17 mouse cellular contexts compared by ENCODE assay signal in the genomic region with DNA sequence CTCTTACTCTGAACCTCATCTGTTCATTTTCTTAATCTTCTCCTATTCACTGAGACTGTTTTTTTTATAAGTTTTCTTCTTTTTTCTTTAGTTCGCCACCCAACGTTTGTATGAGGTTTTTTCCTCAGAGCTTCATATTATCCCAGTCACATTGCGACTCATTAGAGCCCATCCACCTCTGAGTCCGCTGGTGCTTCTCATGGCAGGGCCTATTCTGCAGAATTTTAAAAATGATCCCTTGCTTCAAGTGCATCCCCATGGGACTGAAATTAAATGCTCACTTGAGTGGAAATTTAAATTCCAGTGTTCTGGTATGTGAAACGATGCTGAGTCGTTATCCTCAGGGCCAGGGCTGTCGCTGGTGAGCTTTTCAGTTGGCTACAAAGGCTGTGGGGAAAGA.
DNase-seq lines count a peak whose midpoint lies in the region; ATAC-seq and TF ChIP-seq lines count a peak whose summit lies in the region.
"Had no signal": no experiment of that assay in that cellular context is flagged by ENCODE, and none has a peak within 500 bp of the region (broad histone marks: within the 10 kb centered on the region; RNA-seq: fewer than 3 reads in every experiment).

No protein-coding gene starts in this region.

- no peaks in the 10 kb centered on the region for H3K27me3 ChIP-seq in forebrain, embryonic 12.5 days
- no peaks in the 10 kb centered on the region for H3K27me3 ChIP-seq in hindbrain, embryonic 15.5 days
- no peaks in the 10 kb centered on the region for H3K27me3 ChIP-seq in midbrain, embryonic 15.5 days (replicated peaks)
- H3K27me3 ChIP-seq: intestine, embryonic 15.5 days; limb, embryonic 15.5 days had no signal

- no peaks in the 10 kb centered on the region for H3K36me3 ChIP-seq in forebrain, embryonic 12.5 days (replicated peaks)
- no peaks in the 10 kb centered on the region for H3K36me3 ChIP-seq in hindbrain, embryonic 15.5 days
- no peaks in the 10 kb centered on the region for H3K36me3 ChIP-seq in midbrain, embryonic 15.5 days (replicated peaks)
- H3K36me3 ChIP-seq: intestine, embryonic 15.5 days; limb, embryonic 15.5 days had no signal

- intact Hi-C loops in left cerebral cortex, postnatal 36 days (cut with DNase I): loop anchor here (10.0 kb wide), 1 partner anchor 189 kb away; no protein-coding TSS in a partner anchor

- H3K4me1 ChIP-seq in forebrain, embryonic 12.5 days: peaks cover 14% of the 10 kb centered on the region
- H3K4me1 ChIP-seq in hindbrain, embryonic 15.5 days (replicated peaks): peaks cover 19% of the 10 kb centered on the region
- H3K4me1 ChIP-seq in midbrain, embryonic 15.5 days: peaks cover 21% of the 10 kb centered on the region
- H3K4me1 ChIP-seq: intestine, embryonic 15.5 days; limb, embryonic 15.5 days had no signal

- H3K4me2 ChIP-seq in forebrain, embryonic 12.5 days: 0 out of 2 replicates have a peak overlapping the region, but pooled peaks have one; percentile 30
- peak overlapping the region; percentile 15 for H3K4me2 ChIP-seq in hindbrain, embryonic 15.5 days
- H3K4me2 ChIP-seq in midbrain, embryonic 15.5 days: no peak overlapping the region
- H3K4me2 ChIP-seq: intestine, embryonic 15.5 days; limb, embryonic 15.5 days had no signal

- no peaks in the 10 kb centered on the region for H3K9me3 ChIP-seq in forebrain, embryonic 12.5 days
- no peaks in the 10 kb centered on the region for H3K9me3 ChIP-seq in hindbrain, embryonic 15.5 days
- no peaks in the 10 kb centered on the region for H3K9me3 ChIP-seq in midbrain, embryonic 15.5 days
- H3K9me3 ChIP-seq: intestine, embryonic 15.5 days; limb, embryonic 15.5 days had no signal

- TF ChIP-seq CTCF in brain, embryonic 14.5 days (IDR thresholded peaks at IDR 0.05; ENCODE audit: borderline replicate concordance, extremely low read depth, insufficient read depth, insufficient read length): no peak

- H3K9ac ChIP-seq in forebrain, embryonic 12.5 days: no peak overlapping the region
- H3K9ac ChIP-seq in hindbrain, embryonic 15.5 days: no peak overlapping the region
- H3K9ac ChIP-seq in midbrain, embryonic 15.5 days: no peak overlapping the region
- H3K9ac ChIP-seq: intestine, embryonic 15.5 days; limb, embryonic 15.5 days; liver, postnatal 0 days had no signal

- no peak for TF ChIP-seq POLR2A in brain, embryonic 14.5 days (IDR thresholded peaks at IDR 0.05; ENCODE audit: borderline replicate concordance, extremely low read depth, insufficient read depth, insufficient read length, poor library complexity, severe bottlenecking)

- peak overlapping the region; percentile 75 for H3K27ac ChIP-seq in forebrain, embryonic 12.5 days
- H3K27ac ChIP-seq in hindbrain, embryonic 15.5 days (replicated peaks): peak overlapping the region; percentile 79
- H3K27ac ChIP-seq in midbrain, embryonic 15.5 days: peak overlapping the region; percentile 81
- H3K27ac ChIP-seq: intestine, embryonic 15.5 days; limb, embryonic 15.5 days had no signal

- 24% methylated on average over 7 of the region's 7 CpGs for WGBS in forebrain, embryonic 12.5 days
- WGBS in hindbrain, embryonic 15.5 days: 29% methylated on average over 7 of the region's 7 CpGs
- WGBS in midbrain, embryonic 15.5 days: 16% methylated on average over 7 of the region's 7 CpGs

- DNase-seq in brain, embryonic 14.5 days (ENCODE audit: low read depth): peak; percentile 59
- no peak for DNase-seq in left cerebral cortex, postnatal 36 days (ENCODE audit: low spot score in 2 of 2)
- DNase-seq in right cerebral cortex, postnatal 4 days: no peak
- DNase-seq in cerebellum, postnatal 36 days: no peak
- DNase-seq: adrenal gland, postnatal 25 days; heart, postnatal 14 days; kidney, postnatal 10 days; liver, postnatal 0 days; thymus, postnatal 4 days had no signal

- peak; percentile 47 for ATAC-seq in forebrain, embryonic 12.5 days (ENCODE audit: low FRiP score)
- ATAC-seq in hindbrain, embryonic 15.5 days (ENCODE audit: low FRiP score, low read depth): peak; percentile 54; the same call in 1 of the 2 replicates
- ATAC-seq in midbrain, embryonic 15.5 days (replicated peaks): peak; percentile 40
- no peak for ATAC-seq in monocyte, adult 5-6 weeks (replicated peaks; ENCODE audit: insufficient number of reproducible peaks, low FRiP score, low TSS enrichment, poor library complexity, severe bottlenecking)
- ATAC-seq: CD4-positive, CD25-positive, alpha-beta regulatory T cell, adult 4 months; intestine, embryonic 15.5 days; liver, postnatal 0 days had no signal

- H3K4me3 ChIP-seq in forebrain, embryonic 12.5 days (replicated peaks): no peak overlapping the region
- H3K4me3 ChIP-seq in hindbrain, embryonic 15.5 days: no peak overlapping the region
- no peak overlapping the region for H3K4me3 ChIP-seq in midbrain, embryonic 15.5 days
- H3K4me3 ChIP-seq: erythroblast, embryonic 14.5 days; intestine, embryonic 15.5 days; limb, embryonic 15.5 days had no signal
